Mouse (Mus musculus): ENCODE measurements around the gene Bricd5.

Gene Bricd5

GRCm38 (mm10) chr17:24461580-24461979 lies 12.1 kb upstream of the Bricd5 start:
- DNase-seq (ENCODE audit: low spot score in 2 of 2), result no peak

GRCm38 (mm10) chr17:24462932-24463331 lies 10.8 kb upstream of the Bricd5 start:
- no peak for DNase-seq (ENCODE audit: low spot score in 2 of 2)

DNA sequence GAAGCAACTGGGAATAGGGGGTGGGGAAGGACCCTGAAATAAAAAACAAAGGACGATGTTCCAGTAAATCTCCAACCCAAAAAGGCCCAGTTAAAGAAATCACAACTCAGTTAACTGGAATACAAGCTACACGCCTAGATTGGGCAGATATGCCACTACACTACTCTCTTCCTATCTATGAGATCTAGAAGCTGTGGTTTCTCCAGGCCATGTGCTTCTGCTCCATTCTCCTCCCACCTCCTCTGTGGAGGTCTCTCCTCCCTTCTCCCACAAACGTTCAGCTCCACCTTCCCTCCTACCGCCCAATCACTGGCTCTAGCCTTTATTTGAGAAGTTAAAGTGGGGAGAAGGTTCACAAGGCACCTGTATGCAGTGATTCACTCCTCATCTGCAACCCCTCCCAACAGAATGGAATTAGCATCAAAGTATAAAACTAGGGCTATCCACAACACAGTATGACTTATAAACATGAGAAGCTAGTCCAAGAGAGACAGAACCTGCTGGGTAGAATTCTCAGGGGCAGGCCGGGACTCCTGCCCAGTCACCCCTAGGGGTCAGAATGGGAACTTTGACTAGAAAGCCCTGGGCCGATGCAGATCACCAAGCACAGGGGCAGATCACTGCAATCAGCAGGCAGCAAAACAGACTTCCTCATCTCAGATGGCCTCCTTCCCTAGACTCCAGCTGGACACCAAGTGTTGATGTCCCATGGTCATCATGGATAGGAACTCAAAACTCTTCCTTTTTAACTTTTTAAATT lies 10.1 kb upstream of the Bricd5 start:
- DNase-seq (ENCODE audit: low spot score in 2 of 2), result no peak

- DNase-seq (ENCODE audit: low spot score in 2 of 2), result no peak
These were observed 4.9 kb upstream of the Bricd5 start for GRCm38 (mm10) chr17:24468636-24469246.

GRCm38 (mm10) chr17:24469336-24469909 lies 4.3 kb upstream of the Bricd5 start:
- no peak for DNase-seq (ENCODE audit: low spot score in 2 of 2)

DNA sequence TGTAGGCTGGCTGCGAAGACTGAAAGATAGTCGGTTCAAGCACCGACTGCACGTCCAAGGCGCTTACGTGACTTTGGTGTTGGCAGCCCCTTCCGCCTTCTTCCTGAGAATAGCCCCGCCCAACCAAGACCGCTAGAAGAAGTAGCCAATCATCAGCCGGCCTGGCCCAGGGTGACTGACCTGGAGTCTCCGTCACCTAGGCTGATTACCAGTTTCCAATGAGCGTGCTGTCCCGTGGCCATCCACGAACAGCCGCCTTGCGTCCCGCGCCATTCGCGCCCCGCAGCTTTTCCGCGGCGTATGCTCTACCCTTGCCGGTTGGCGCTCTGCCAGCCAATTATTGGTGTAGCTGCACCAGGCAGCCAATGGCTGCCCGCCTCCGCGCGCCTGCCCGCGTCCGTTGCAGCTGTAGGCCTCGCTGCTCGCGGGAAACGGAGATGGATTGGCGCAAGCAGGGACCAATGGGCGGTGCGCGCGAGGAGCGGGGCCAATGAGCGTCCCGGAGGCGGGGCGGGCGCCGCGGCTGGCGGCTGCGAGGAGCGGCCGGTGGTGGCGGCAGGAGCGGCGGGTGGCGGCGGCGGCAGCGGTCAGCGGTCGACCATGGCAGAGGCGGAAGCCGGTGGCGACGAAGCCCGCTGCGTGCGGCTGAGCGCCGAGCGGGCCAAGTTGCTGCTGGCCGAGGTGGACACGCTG lies 3.6 kb upstream of the Bricd5 start, which contains the start of the genes E4f1 and Pgp:
E4f1 (minus strand) TSS at position 404 of the 693 bp plus-strand sequence.
Pgp (plus strand) TSS at position 483 of the 693 bp plus-strand sequence.
- peak; percentile 99 for DNase-seq (ENCODE audit: low spot score in 2 of 2)

DNA sequence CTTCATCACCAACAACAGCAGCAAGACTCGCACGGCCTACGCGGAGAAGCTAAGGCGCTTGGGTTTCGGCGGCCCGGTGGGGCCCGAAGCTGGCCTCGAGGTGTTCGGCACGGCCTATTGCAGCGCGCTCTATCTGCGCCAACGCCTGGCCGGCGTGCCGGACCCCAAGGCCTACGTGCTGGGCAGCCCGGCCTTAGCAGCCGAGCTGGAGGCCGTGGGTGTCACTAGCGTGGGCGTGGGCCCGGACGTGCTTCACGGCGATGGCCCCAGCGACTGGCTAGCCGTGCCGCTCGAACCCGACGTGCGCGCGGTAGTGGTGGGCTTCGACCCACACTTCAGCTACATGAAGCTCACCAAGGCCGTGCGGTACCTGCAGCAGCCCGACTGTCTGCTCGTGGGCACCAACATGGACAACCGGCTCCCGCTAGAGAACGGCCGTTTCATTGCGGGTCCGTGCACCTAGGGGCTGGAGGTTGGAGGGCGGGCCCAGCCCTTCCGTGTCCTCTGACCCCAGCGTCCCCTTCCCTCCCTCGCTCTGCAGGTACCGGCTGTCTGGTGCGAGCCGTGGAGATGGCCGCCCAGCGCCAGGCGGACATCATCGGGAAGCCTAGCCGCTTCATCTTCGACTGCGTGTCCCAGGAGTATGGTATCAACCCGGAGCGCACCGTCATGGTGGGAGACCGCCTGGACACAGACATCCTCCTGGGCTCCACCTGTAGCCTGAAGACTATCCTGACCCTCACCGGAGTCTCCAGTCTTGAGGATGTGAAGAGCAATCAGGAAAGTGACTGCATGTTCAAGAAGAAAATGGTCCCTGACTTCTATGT lies 2.8 kb upstream of the Bricd5 start:
- peak in 1 of 2 experiments; percentile 45 for DNase-seq (ENCODE audit: low spot score in 2 of 2)

GRCm38 (mm10) chr17:24472512-24472911 lies 1.2 kb upstream of the Bricd5 start:
- DNase-seq (ENCODE audit: low spot score in 2 of 2), result no peak

DNA sequence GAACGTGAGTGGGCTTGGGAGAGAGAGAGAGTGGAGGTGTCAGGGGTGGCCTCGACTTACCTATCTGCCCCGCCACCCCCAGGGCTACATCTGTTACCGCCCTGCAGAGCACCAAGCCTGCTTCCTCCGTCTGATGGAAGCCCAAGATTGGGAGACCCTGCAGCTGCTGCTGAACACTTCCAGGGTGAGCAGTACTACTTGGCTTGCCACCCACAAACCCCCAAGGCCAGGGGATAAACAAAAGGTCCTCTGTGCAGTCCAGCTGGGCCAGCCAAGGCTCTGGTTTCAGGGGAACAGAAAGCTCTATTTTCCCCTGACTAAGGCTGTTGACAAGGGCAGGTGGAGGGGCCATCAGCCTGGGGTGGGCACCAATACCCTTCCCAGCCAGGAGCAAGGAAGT lies 873 bp downstream of the Bricd5 start:
- DNase-seq (ENCODE audit: low spot score in 2 of 2), result no peak

GRCm38 (mm10) chr17:24475586-24475985 lies 1.9 kb downstream of the Bricd5 start:
- DNase-seq (ENCODE audit: low spot score in 2 of 2), result no peak

- DNase-seq (ENCODE audit: low spot score in 2 of 2), result no peak
These were observed 2.5 kb downstream of the Bricd5 start for GRCm38 (mm10) chr17:24476022-24476776.

DNA sequence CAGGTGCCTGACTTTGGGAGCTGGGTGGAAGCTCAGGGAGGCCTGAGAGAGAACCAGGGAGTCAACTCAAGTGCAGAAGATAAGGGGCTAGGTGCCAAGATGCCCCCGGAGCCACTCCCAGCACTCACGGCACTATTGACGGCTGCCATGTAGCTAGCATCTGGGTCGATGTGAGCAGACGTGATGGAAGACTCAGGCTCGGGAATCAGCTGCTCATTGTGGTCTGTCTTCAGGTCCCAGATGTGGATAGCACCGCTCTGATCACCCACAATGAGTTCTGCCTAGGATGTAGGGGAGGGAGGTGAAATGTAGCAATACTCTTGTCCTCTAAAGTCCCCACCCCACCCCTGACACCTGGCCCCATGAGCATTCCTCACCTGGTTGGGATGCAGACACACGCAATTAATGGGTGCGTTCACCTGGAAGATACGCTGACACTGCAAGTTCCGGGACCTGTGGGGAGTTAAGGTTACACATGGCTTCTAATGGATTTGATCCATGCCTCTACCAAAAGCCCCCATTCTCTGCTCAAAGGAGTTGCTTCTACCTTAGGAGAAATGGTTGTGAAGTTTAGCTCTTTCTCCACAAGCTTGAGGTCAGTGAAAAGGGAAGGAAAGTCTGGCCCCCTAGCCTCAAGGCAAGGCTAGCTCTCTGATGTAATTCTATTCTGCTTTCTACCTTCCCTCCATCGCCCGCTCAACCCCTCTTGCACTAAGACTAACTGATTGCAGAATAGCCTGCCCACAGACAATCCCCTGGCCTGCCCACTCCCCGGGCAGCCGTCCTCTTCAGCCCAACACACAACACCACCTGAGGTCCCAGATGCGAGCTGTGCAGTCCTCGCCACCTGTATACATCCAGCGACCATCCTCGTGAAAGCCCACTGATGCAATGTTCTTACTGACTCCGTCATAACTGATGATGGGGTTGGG lies 3.6 kb downstream of the Bricd5 start:
- no peak for DNase-seq (ENCODE audit: low spot score in 2 of 2)

GRCm38 (mm10) chr17:24477985-24478600 lies 4.4 kb downstream of the Bricd5 start:
- no peak for DNase-seq (ENCODE audit: low spot score in 2 of 2)

GRCm38 (mm10) chr17:24478663-24479380 lies 5.1 kb downstream of the Bricd5 start, which contains the start of gene Mlst8:
Mlst8 (minus strand) TSS chr17:24479078.
- DNase-seq (ENCODE audit: low spot score in 2 of 2), result peak; percentile 94 to 95

DNA sequence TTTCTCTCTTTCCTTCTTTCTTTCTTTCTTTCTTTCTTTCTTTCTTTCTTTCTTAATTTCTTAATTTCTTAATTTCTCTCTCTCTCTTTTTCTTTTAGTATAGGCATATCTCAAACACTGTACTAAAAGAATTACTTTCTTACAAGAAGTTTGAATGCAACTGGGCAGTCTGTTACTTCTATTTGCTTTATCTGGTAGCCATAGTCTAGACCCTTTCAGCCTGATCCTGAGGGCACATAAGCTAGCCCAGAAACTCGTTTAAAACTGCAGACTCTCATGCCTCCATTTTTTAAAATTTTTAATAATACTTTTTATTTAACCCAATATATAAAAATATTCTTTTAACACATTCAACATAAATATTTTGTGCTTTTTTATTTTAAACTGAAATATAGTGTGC lies 5.7 kb downstream of the Bricd5 start:
- DNase-seq (ENCODE audit: low spot score in 2 of 2), result no peak

DNA sequence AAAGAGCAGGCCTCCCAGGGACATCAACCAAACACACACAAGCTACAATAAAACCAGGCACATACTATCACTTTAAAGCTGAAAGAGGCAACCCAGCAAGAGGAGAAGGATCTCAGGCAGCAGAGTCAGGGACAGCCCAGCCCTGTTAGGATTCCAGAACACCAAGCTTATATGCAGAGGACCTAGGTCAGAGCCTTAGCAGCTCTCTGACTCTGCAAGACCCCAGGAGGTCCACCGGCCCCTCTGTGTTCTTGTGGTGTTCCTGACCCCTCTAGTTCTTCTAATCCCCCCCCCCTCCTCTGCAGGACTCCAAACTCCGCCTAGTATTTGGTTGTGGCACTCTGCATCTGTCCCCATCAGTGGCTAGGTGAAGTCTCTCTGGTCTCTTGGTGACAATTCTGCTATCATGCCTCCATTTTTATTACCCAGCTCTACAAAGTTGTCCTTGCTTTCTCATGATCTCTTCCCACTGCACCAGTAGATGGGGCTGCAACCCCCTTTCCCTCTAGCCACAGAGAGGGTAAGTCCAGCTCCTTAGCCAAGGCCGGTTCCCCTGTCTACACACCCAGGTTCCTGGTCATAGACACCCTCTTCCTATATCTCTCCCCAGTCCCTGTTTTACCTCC lies 6.6 kb downstream of the Bricd5 start:
- no peak for DNase-seq (ENCODE audit: low spot score in 2 of 2)

GRCm38 (mm10) chr17:24481027-24481815 lies 7.5 kb downstream of the Bricd5 start:
- DNase-seq (ENCODE audit: low spot score in 2 of 2), result no peak

Measured in right cerebral cortex, postnatal 36 days (tissue).